Mouse (Mus musculus) thymus, postnatal 0 days (tissue): Measurements from ENCODE around the gene March9. TPM values are rescaled to one million over a fixed set of nuclear protein-coding genes. Genes with fewer than 3 reads are reported as not detected.

Experiments
- DNase-seq: peaks from one replicate; pipeline ENCODE4 v3.0.0-alpha.2; 2015; ENCODE audit warnings: low spot score
- polyA plus RNA-seq: library from polyadenylated mRNA; unstranded; fragments of >200 nt; fragmentation: Nextera tagmentation; extraction: Ambion mirVana; gene quantifications from 2 replicates; pipeline ENCODE4 v1.2.1, GENCODE M21; 2015

The March9 gene
- 0.30 and 0.52 TPM in 2 replicates for polyA plus RNA-seq

DNA sequence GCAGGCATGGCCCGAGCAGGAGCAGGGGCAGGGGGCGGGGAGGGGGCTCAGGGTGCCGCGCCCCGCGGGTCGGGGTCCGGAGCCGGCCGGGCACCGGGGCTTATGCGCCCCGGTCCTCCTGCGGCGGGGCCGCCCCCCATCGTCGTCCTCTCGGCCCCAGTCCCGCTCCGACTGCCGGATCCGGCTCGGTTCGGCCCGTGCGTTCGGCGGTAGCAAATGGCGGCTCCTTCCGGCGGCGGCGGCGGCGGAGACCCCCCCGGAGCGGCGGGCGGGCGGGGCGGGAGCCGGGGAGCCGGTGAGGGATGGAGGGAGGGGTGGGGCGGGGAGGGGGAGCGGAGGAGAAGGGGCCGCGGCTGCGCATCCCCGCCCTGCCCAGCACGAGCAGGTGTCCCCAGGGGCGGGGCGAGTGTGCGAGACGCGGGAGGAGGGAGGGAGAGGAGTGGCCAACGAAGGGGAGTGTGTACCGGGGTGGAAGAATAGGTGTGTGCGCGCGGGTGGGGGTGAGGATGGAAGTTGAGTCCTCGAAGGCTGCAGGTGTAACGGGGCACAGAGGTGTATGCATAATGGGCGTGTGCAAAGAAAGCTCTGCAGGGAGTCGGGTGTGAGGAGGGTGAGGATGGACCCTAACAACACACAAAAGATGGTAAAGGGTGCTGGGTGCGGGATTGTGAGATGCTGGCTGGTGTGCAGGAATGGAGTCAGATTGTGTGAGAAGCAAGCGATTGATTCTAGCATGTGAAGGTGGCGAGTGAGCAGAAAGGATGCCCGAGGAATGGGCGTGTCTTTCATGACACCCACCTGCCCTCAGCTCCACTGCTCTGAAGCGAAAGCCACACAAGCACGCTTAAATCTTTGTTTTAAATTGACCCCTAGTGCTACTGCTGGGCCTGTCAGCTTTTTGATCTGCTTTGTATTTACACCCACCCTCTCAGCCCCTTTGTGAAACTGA is at the start of gene March9:
Gene March9, minus strand, starts transcription at position 217 of the 949 bp plus-strand sequence.
- DNase-seq, result peak; percentile 75

DNA sequence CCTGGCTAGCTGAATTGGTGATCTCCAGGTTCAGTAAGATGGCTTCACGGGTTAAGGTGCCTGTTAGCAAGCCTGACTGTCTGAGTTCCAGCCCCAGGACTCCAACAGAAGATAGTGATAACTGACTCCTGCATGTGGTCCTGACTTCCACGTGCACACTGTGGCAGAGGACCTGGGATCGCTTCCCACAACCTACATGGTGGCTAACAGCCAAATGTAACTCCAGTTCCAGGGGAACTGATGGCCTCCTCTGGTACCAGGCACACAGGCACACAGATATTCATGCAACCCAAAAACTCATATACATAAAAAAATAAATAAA is 48.2 kb upstream of the March9 start:
- no peak for DNase-seq

DNA sequence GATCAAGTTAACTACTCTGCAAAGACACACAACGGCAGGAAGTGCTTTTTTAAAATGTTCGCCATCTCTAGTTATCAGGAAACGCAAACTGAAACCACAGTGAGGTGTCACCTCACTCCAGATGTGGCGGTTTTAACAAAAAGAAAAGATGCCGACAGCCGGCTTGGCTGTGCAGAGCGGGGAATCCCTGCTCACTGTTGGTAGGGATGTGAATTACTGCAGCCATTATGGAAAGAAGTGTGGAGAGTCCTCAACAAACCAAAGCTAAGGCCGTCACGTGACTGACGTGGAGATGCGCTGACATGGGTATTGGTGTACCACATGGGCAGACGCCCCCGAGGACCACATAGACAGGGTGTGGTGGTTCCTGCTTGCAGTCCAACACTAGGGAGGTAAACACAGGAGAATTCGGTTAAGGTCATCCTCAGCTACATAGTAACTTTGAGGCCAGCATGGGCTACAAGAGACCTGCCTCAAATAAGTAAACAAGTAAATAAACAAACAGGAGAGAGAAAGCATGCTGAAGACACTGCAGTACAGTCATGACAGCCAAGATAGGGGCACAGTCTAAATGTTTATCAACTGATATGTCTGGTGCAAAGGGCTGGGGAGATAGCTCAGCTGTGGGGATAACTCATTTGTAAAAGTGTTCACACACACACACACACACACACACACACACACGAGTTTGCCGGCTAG is 47.7 kb upstream of the March9 start:
- DNase-seq, result peak; percentile 75

DNA sequence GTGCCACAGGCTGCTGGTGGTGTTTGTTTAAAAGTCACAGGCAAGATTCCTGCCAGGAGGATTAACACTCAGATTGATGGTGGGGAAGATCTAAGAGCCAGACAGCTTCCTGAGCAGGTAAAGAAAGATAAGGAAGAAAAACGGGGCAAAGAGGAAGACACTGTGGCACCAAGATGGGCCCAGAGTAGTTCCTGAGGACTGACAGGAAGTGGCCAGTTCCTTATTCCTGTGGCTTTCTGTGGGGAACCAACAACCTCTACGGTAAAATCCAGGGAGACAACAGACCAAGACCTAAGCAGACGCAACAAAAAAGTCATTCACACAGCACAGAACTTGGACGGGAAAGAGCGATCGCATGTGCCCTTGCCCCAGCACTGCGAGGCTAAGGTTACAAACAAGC is 43.6 kb upstream of the March9 start:
- no peak for DNase-seq

DNA sequence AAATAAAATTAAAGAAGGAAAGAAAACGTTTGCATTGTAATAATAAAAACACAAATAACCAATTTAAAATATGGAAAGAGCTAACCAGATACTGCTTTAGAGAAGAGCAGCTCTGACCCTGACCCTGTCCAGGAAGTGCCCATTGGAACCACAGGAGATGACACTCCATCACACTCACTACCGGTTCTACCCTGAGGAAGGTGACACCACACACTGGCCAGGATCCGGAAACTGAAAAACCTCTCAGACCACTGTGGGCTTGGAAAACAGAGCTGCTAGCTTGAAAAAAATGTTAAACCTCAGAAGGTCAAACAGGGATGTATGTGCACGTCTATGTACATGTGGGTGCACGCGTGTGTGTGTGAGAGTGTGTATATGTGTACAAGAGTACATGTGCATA is 41.2 kb upstream of the March9 start:
- DNase-seq, result no peak

DNA sequence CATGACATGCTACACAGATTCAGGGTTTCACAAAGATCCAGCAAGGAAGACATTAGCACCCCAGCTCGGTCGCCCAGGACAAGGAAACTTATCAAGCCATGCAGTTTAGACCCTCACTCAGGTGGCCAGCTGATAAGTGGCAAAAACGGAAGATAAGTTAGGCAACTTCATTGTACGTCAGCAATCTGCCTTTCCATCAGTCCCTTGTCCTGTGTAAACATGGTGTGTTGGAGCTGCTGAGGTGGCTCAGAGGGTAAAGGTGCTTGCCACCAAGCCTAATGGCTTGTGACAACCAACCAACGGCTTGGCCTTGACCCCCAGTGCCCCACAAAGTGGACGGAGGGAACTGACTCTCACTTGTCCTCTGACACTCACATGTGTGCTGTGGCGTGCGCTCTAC is 40.4 kb upstream of the March9 start:
- no peak for DNase-seq

DNA sequence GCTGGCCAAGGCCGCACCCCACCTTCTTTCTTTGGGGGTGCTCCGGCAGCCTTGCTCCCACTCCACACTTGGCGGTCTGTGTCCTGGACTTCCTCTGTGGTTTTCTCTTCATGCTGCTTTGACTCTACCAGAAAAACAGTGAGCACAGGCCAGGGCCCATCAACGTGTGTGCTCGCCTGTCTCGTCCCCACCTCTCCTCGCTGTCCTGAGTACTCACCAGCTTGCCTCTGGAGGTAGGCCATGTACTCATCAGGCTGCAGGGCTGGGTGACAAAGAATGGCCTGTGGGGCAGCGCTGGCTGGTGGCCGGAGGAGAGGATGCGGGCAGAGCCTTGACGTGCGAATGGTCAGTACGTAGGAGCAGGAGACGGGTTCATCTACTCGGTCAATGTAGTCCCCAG is 39.9 kb upstream of the March9 start:
- no peak for DNase-seq

DNA sequence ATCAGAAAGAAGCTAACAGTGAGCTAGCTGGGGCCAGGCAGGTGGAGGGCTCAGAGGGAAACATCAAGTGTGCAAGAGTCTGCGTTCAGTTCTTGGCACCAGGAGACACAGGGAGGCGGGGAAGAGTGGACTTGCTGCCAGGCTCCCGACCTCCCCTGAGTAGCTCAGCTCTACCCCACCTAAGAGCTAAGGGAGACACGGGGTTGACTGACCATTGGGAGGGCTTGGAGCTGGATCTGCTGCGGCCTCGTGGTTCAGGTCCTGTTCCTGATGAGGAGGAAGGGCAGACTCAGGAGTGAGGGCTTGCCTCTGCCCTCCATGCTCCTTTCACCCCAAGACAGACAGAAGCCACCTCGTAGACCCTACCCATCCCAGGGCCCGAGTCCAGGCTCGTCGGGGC is 39.2 kb upstream of the March9 start:
- DNase-seq, result no peak

DNA sequence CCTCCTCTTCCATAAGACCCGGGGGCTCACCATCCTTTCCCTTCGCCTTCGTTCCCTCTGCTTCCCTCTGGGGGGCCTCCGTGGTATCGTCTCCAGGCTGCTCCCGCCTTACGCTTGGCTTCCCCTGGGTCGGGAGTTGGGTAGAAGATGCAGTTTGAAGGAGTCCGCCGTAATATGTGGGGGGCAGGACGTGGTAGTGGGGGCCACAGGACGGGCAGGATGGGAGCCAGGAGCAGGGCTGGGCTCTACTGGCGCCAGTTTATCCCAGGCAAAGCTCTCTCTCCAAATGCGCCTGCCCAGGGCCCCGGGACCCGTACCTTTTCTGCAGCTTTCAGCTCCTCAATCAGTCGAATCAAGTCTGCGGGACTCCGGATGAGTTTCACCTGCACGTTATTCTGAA is 38.5 kb upstream of the March9 start:
- no peak for DNase-seq

DNA sequence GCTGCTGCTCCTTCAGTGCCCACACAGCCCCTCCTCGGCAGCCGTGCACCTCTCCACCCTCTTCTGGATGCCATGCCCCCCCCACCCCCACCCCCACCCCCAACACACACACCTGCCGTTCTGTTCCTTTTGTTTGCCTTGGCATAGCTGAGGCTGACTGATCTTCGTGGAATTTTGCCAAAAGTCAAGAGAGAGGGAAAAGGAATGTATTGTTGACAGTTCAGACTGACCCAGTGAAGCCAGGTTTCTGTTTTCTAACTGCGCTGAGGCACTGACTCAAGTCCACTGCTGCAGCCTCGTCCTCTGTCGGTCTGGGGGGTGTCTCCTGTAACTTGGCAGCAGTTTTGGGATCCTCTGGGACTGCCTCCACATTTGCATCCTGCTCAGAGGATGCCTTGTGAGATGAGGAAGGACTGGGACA is 34.4 kb upstream of the March9 start:
- no peak for DNase-seq

DNA sequence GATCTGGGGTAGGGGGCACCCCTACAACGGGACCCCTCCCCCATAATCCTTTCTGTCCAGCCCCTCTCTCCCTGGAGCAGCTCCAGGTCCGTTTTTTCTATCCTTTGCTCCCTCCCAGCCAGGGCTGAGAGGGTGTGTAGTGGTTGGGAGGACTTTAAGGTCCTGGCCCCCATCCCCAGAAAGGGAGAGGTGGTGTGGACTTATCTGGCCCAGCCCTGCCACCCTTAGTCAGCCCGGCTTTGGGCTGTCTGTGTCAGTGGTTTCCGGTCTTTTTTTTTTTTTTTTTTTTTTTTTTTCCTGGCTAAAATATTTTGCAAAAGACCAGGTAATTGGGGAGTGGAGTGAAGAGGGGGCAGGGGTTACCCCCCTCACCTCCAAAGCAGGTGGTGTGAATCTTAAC is 32.8 kb upstream of the March9 start:
- no peak for DNase-seq

DNA sequence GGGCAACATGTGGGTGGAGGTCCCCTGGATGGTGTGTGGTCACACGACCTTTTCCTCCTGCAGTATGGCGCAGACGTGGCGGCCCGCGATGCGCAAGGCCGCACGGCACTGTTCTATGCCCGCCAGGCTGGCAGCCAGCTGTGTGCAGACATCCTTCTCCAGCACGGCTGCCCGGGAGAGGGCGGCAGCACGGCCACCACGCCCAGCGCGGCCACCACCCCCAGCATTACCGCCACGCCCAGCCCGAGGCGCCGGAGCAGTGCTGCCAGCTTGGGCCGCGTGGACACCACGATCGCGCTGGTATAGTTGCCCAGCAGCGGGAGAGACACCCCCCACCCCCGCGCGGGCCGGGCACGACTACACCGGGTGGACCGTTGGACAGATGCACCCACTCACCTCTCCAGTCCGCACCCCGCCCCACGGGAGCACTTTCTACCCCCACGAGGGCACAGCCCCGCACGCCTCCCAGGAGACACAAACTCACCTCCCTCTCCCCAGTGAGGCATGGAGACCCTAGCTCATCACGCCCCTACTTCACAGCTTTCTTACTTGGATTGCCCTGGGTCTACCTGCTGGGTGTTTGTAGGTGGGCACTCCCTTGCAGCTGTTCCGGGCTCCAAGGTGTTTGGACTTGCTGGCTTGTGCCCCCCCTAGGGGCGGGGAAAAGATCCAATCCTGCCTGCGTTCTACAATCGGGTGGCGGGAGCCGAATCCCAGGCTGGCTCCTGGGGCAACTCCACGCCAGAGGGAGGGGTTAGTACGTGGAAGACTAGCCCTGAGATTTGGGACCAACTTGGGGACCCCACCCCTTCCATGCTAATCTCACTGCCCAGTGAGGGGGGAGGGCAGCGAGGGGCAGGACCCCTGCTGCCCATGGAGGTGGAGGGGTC is 31.8 kb upstream of the March9 start:
- no peak for DNase-seq

DNA sequence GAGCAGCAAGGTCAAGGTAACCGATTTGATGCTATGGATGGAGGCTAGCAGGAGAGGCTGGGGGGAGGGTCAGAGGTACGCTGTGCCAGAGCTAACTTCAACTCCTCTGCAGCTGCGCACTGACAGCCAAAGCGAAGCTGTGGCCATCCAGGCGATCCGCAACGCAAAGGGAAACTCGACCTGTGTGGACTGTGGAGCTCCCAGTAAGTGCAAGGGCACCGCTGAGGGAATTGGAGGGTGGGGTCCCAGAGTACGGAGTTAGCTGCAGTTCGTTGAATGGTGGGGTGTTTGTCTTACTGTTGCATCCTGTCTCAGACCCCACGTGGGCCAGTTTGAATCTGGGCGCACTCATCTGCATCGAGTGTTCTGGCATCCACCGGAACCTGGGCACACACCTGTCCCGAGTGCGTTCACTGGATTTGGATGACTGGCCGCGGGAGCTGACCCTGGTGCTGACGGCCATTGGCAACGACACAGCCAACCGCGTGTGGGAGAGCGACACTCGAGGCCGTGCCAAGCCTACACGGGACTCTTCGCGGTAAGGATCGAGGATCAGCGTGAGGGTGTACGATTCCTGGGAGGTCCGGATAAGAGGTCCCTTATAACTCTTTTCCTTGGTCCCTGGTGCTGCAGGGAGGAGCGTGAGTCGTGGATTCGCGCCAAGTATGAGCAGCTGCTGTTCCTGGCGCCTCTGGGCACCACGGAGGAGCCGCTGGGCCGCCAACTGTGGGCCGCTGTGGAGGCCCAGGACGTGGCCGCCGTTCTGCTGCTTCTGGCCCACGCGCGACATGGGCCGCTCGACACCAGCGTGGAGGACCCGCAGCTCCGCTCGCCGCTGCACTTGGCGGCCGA is 30.8 kb upstream of the March9 start:
- no peak for DNase-seq

DNA sequence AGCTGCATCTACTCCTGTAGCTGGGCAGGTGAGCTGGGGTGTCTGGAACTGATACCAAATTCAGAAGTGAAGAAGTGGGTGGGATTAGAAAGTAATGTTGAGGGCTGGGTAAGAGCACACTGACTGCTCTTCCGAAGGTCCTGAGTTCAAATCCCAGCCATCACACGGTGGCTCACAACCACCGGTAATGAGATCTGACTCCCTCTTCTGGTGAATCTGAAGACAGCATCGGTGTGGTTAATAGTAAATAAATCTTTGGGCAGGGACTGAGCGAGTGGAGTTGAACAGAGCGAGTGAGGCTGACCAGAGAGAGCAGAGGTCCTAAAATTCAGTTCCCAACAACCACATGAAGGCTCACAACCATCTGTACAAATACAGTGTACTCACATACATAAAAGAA is 25.6 kb upstream of the March9 start:
- no peak for DNase-seq

DNA sequence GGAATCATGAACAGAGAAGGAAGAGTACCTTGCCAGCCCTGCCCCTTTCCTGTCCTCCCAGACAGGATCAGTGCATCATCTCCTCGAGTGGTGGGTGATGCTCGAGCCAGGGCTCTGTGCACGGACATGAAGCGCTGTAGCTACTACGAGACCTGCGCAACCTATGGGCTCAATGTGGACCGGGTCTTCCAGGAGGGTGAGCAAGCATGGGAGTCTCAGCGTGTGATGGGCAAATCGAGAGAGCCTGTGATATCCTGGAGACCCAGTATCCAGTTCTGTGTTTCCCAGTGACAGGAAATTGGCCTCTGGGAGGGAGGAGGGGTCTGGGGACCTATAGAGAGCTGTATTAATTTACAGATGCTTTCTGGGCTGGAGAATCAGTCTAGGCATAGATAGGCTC is 25.1 kb upstream of the March9 start:
- no peak for DNase-seq

DNA sequence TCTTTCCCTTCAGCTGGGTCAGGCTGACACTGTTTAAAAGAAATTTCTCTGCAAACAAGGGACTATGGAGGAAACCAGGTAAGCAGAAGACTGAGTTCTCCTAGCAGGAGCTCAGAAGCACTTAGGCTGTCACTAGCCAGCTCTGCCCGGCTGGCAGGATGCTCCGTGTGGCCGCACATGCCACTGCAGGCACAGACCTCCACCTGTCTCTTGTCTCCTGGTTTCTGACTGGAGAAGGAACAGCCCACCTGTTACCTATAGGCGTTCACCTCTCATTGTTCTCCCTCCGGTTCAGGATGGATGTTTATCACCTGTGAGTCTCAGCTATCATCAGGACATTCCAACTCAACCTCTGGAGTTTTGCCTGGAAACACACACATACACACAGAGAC is 23.9 kb upstream of the March9 start:
- DNase-seq, result no peak

DNA sequence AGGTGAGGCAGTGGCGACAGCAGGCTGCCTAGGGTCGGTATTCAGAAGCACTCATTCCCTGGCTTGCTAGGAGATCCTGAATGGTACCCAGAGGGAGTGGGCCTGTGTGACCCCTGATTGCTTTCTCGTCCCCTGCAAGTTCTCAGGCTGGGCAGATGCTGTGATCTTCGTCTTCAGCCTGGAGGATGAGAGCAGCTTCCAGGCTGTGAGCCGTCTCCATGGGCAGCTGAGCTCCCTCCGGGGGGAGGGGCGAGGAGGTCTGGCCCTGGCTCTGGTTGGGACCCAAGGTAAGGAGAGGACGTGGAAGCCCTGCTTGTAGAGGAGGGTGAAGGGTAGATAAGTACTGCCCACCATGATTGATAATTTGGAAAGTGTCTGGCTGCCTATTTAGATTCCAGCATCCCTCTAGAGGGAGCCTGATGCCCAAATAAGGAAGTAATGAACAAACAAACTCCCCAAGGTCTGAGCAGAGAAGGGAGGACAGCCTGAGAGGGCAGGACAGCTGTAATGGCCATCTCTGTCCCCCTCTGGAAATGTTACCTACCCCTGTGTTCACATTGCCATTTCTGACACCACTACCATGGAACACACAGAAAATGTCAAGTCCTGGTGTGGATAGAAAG is 23.4 kb upstream of the March9 start:
- DNase-seq, result no peak

DNA sequence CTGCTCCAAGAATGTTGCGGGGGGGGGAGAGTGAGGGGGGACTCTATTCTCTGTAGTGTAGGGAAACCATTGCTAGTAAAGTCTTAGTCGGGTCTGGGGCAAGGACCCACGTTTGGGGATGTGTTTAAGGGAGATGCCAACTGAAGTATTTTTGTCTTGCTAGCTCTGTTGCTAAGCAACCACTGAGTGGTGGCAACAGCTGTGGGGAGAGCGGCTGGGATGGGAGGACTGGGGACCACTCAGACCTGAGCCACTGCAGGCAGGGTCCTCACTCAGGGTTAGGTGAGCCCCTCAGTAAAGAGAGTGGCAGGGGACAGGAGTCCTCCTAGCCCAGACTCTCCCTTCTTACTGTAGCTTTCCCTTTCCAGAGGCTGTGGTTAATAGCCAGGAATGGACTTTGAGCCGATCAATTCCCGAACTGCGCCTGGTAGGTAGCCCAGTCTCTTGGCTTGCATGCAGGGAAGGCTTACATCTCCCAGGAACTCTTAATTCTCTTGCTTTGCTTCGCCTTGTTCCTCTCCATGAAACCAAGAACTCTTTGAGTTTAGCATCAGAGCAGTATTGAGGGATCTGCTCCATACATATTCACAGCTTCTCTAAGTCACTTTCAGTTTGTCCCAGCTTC is 22.1 kb upstream of the March9 start:
- DNase-seq, result no peak

DNA sequence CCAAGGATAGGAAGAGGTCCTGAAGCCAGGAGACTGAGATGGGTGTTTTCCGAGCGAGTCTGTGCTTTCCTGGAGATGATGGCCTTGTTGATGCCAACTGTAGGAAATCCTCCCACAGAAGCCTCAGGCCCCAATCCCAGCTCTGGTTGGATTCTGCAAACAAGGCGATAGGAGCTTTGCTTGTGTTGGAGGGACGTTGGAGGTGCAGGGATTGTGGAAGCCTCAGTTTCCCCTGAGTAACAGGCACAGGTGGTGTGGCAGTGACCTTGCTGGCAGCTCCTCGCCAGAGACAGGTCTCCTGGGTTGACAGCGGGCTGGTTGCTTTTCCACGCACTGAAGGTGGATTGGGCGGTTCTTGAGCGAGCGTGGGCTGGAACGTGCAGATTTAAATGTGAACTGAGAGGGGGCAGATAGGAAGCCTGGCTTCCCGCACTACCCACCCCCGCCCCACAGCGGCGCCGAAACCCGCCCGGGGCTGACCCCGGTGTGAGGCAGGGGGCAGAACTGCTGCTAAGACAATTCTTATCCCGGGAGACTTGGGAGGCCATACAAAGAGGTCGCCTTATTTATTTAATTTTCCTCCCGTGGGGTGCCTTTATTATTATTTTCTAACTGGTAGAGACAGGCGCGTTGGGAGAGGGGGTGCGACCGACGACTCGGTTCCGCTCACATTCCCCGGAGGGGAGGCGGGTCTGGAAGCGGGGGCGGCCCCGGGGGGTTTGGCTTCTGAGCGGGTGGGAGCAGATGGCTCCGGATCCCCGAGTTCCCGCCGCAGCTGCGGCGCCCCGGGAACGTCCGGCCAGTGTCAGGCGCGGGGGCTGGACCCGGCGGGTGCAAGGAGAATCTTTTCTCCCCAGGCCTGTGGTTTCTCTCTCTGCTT is 21.2 kb upstream of the March9 start:
- no peak for DNase-seq
